Mouse (Mus musculus): ENCODE measurements at regions not wholly inside any gene's neighbourhood (a gene's known extent, or its start where the extent isn't known, plus 50 kb on each side); places are given as distances from the start of the nearest gene placed in this dataset.

- TF ChIP-seq CTCF (IDR thresholded peaks at IDR 0.05; ENCODE audit: low read depth) (no peak), EP300 (IDR thresholded peaks at IDR 0.05; ENCODE audit: low read depth) (no peak)
These were observed 336.3 kb downstream of the Ins1 start for GRCm38 (mm10) chr19:52600410-52600809.
